Mouse (Mus musculus) adrenal gland, postnatal 25 days (tissue): ENCODE data around the gene Klc2. TPM values are rescaled to one million over a fixed set of nuclear protein-coding genes. Genes with fewer than 3 reads are reported as not detected.

Source experiments
- total RNA-seq: library from RNA; stranded (reverse); gene quantifications from 2 replicates; pipeline ENCODE4 v1.2.3, GENCODE M21; 2021

Klc2 gene
- total RNA-seq, 1 experiment from 2014 or later = 54.2 TPM

Other genes with a start within 250 kb of the Klc2 start
- gene Actn3, start 240.7 kb downstream of the Klc2 start, total RNA-seq = 0.58 and 0.71 TPM in 2 replicates
- gene Zdhhc24, start 239.9 kb downstream of the Klc2 start, total RNA-seq = 21.0 and 23.3 TPM in 2 replicates
- 8.4 and 12.3 TPM in 2 replicates for gene Bbs1, start 211.9 kb downstream of the Klc2 start, total RNA-seq
- gene Dpp3, start 190.3 kb downstream of the Klc2 start, total RNA-seq = 102 and 126 TPM in 2 replicates
- 8.4 and 11.4 TPM in 2 replicates for gene Peli3, start 175.4 kb downstream of the Klc2 start, total RNA-seq
- 51.7 and 51.8 TPM in 2 replicates for gene Mrpl11, start 156.4 kb downstream of the Klc2 start, total RNA-seq
- 0.33 and 0.43 TPM in 2 replicates for gene Npas4, start 128.2 kb downstream of the Klc2 start, total RNA-seq
- 4.9 and 5.0 TPM in 2 replicates for gene Slc29a2, start 94.7 kb downstream of the Klc2 start, total RNA-seq
- 16.3 and 41.8 TPM in 2 replicates for gene B4gat1, start 79.7 kb downstream of the Klc2 start, total RNA-seq
- 1.7 and 9.8 TPM in 2 replicates for gene AC124502.3, start 79.7 kb downstream of the Klc2 start, total RNA-seq
- 21.6 and 32.0 TPM in 2 replicates for gene Brms1, start 77.2 kb downstream of the Klc2 start, total RNA-seq
- gene Rin1, start 68.1 kb downstream of the Klc2 start, total RNA-seq = 5.9 and 6.0 TPM in 2 replicates
- gene Cd248, start 50.5 kb downstream of the Klc2 start, total RNA-seq = 10.0 and 12.7 TPM in 2 replicates
- 1.3 and 1.4 TPM in 2 replicates for gene Tmem151a, start 33.0 kb downstream of the Klc2 start, total RNA-seq
- 62.7 and 68.2 TPM in 2 replicates for gene Yif1a, start 30.0 kb downstream of the Klc2 start, total RNA-seq
- gene Cnih2, start 20.0 kb downstream of the Klc2 start, total RNA-seq = 1.1 and 2.7 TPM in 2 replicates
- gene Rab1b, start 11.5 kb downstream of the Klc2 start, total RNA-seq = 165 and 186 TPM in 2 replicates
- 18.0 and 26.9 TPM in 2 replicates for gene Pacs1, start 154.6 kb upstream of the Klc2 start, total RNA-seq
- gene Sf3b2, start 176.9 kb upstream of the Klc2 start, total RNA-seq = 175 and 194 TPM in 2 replicates
- not detected in 2 replicates for gene Gal3st3, start 179.8 kb upstream of the Klc2 start, total RNA-seq
- gene Catsper1, start 217.2 kb upstream of the Klc2 start, total RNA-seq = not detected in 2 replicates
- gene Cst6, start 231.0 kb upstream of the Klc2 start, total RNA-seq = 1.6 TPM in 1 of 2 replicates, not detected in the other
- 25.0 and 25.1 TPM in 2 replicates for gene Eif1ad, start 248.2 kb upstream of the Klc2 start, total RNA-seq
- gene Banf1, start 248.6 kb upstream of the Klc2 start, total RNA-seq = 148 and 160 TPM in 2 replicates